Mouse (Mus musculus): ENCODE data around the gene Prr3.

DNA sequence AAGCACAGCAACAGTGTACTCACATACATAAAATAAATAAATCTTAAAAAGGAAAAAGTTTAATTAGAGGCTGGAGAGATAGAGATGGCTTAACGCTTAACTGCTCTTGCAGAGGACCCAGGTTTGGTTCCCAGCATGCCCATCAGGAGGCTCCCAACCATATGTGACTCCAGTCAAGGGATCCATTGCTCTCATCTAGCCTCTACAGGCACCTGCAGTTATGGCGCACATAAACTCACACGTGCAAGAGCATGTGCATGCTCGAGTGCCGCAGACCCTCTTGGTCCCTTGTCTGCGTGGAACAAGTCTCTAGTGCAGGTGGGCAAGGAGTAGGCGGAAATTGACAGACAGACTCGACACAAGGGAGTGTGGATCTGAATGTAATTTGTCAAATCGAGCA, 42.1 kb upstream of the Prr3 start:
- TF ChIP-seq EP300 (IDR thresholded peaks at IDR 0.05; ENCODE audit: low read depth): no peak
- no peak for TF ChIP-seq CTCF (IDR thresholded peaks at IDR 0.05; ENCODE audit: low read depth)
